Mouse (Mus musculus) CH12.LX (cell line): Measurements from ENCODE around the gene Tbc1d2. TPM values are rescaled to one million over a fixed set of nuclear protein-coding genes. Genes with fewer than 3 reads are reported as not detected.
"Not testable (repeated sequence)": the region's sequence is repeated elsewhere in the genome, so short reads cannot be mapped to it uniquely, and the experiment has no call there.

Experiments
- DNase-seq: peaks from one replicate; pipeline ENCODE4 v3.0.0-alpha.2; 2013; ENCODE audit errors: extremely low read depth
- H3K27ac ChIP-seq: 2 replicates; pipeline ENCODE4 v1.5.1; 2012; ENCODE audit warnings: low read depth, mild to moderate bottlenecking, control low read depth, moderate library complexity; ENCODE audit not compliant: insufficient read depth
- H3K27me3 ChIP-seq: replicated peaks from 2 replicates; pipeline ENCODE3; 2012; ENCODE audit warnings: inconsistent platforms
- H3K36me3 ChIP-seq, 2 experiments: replicated peaks in 1 of 2; 2 replicates each; pipeline versions ENCODE3 to v1.6.1; 2012; ENCODE audit warnings: inconsistent platforms in 1 of 2, low read length in 1 of 2, mild to moderate bottlenecking in 1 of 2, mixed read lengths in 1 of 2, moderate library complexity in 1 of 2; ENCODE audit not compliant: control insufficient read depth in 1 of 2, insufficient read depth in 1 of 2
- H3K4me1 ChIP-seq, 2 experiments: 2 replicates each; pipeline ENCODE4 v1.6.1; 2012; ENCODE audit warnings: inconsistent platforms in 1 of 2, moderate library complexity in 1 of 2; ENCODE audit not compliant: insufficient read depth in 2 of 2, control insufficient read depth in 1 of 2
- H3K4me2 ChIP-seq: 2 replicates; pipeline ENCODE4 v1.6.1; 2012; ENCODE audit warnings: low read depth, mild to moderate bottlenecking, control low read depth; ENCODE audit not compliant: poor library complexity, insufficient read depth, severe bottlenecking
- H3K4me3 ChIP-seq, 3 experiments: fragments of 150-350 bp in 1 of 3; sonication (generic) in 1 of 3; replicated peaks in 1 of 3; 2 replicates each; pipeline versions ENCODE3 to v1.5.1; 2011 to 2012; ENCODE audit warnings: low read depth in 2 of 3, low read length in 2 of 3, mild to moderate bottlenecking in 2 of 3, moderate library complexity in 2 of 3, control low read depth in 1 of 3, improper control_type of control experiment in 1 of 3, inconsistent platforms in 1 of 3, mixed read lengths in 1 of 3; ENCODE audit not compliant: poor library complexity in 1 of 3
- H3K79me2 ChIP-seq: replicated peaks from 2 replicates; pipeline ENCODE4 v1.6.1; 2012; ENCODE audit warnings: mild to moderate bottlenecking, moderate library complexity; ENCODE audit not compliant: control insufficient read depth, poor library complexity, insufficient read depth, severe bottlenecking; ENCODE audit errors: extremely low read depth
- H3K9ac ChIP-seq: 2 replicates; pipeline ENCODE4 v1.6.1; 2012; ENCODE audit warnings: low read depth, mild to moderate bottlenecking, control low read depth, moderate library complexity; ENCODE audit not compliant: insufficient read depth
- H3K9me3 ChIP-seq: replicated peaks from 2 replicates; pipeline ENCODE3; 2012; ENCODE audit warnings: low read length, inconsistent platforms, mixed read lengths
- BHLHE40 ChIP-seq: IDR thresholded peaks from 2 replicates; pipeline ENCODE4 v1.6.1; 2011; ENCODE audit warnings: mild to moderate bottlenecking, low read depth, low read length, improper control_type of control experiment
- CHD1 ChIP-seq: IDR thresholded peaks from 2 replicates; pipeline ENCODE4 v1.6.1; 2012; ENCODE audit warnings: low read depth, low read length, improper control_type of control experiment, inconsistent platforms
- ELF1 ChIP-seq: IDR thresholded peaks from 2 replicates; pipeline ENCODE4 v1.6.1; 2014; ENCODE audit warnings: low read depth, mild to moderate bottlenecking, inconsistent platforms, low read length, improper control_type of control experiment
- EP300 ChIP-seq: IDR thresholded peaks from 2 replicates; pipeline ENCODE4 v1.6.1; 2011; ENCODE audit warnings: low read length, improper control_type of control experiment
- ETS1 ChIP-seq: conservative IDR thresholded peaks from 2 replicates; pipeline ENCODE4 v1.6.1; 2012; ENCODE audit warnings: low read depth, mild to moderate bottlenecking, inconsistent platforms, low read length, improper control_type of control experiment, moderate library complexity
- JUN ChIP-seq: IDR thresholded peaks from 2 replicates; pipeline ENCODE4 v1.6.1; 2011; ENCODE audit warnings: low read depth, mild to moderate bottlenecking, low read length, improper control_type of control experiment, moderate library complexity; ENCODE audit not compliant: insufficient read depth
- JUND ChIP-seq: conservative IDR thresholded peaks from 2 replicates; pipeline ENCODE4 v1.6.1; 2011; ENCODE audit warnings: low read depth, low read length, improper control_type of control experiment
- MAFK ChIP-seq: IDR thresholded peaks from 2 replicates; pipeline ENCODE4 v1.6.1; 2011; ENCODE audit warnings: low read length, improper control_type of control experiment; ENCODE audit not compliant: insufficient replicate concordance
- MEF2A ChIP-seq: IDR thresholded peaks from 2 replicates; pipeline ENCODE4 v1.6.1; 2014; ENCODE audit warnings: low read depth, mild to moderate bottlenecking, inconsistent platforms, low read length, improper control_type of control experiment, borderline replicate concordance
- NRF1 ChIP-seq: IDR thresholded peaks from 2 replicates; pipeline ENCODE4 v1.6.1; 2014; ENCODE audit warnings: low read depth, mild to moderate bottlenecking, inconsistent platforms, low read length, improper control_type of control experiment, moderate library complexity
- POLR2AphosphoS2 ChIP-seq: IDR thresholded peaks from 2 replicates; pipeline ENCODE4 v1.6.1; 2011; ENCODE audit warnings: low read depth, low read length, improper control_type of control experiment
- SIN3A ChIP-seq: IDR thresholded peaks from 2 replicates; pipeline ENCODE4 v1.6.1; 2012; ENCODE audit warnings: low read length, improper control_type of control experiment, inconsistent platforms
- USF2 ChIP-seq: conservative IDR thresholded peaks from 2 replicates; pipeline ENCODE4 v1.6.1; 2011; ENCODE audit warnings: low read depth, low read length, improper control_type of control experiment
- ZC3H11A ChIP-seq: IDR thresholded peaks from 2 replicates; pipeline ENCODE4 v1.6.1; 2012; ENCODE audit warnings: low read depth, mild to moderate bottlenecking, inconsistent platforms, low read length, improper control_type of control experiment
- ZMIZ1 ChIP-seq: IDR thresholded peaks from 2 replicates; pipeline ENCODE4 v1.6.1; 2012; ENCODE audit warnings: low read depth, mild to moderate bottlenecking, inconsistent platforms, low read length, improper control_type of control experiment
- ZNF384 ChIP-seq: IDR thresholded peaks from 2 replicates; pipeline ENCODE4 v1.6.1; 2012; ENCODE audit warnings: low read depth, low read length, improper control_type of control experiment, inconsistent platforms
- dilution Hi-C: fragments of 300-500 bp; cut with MboI; formaldehyde crosslinking; loops from 2 replicates; pipeline ENCODE4 v1.14.3; 2020; ENCODE audit warnings: low sequenced_read_pairs; ENCODE audit not compliant: extremely low pct_unique_long_range_greater_than_20kb, extremely low pct_ligation_motif_present
- in situ Hi-C: fragments of 300-500 bp; cut with MboI; formaldehyde crosslinking; loops from 3 replicates; pipeline ENCODE4 v1.14.3; 2019; ENCODE audit warnings: low sequenced_read_pairs, low pct_ligation_motif_present, low pct_unique_long_range_greater_than_20kb, mixed read lengths
- polyA plus RNA-seq: library from polyadenylated mRNA; unstranded; fragments of >175 nt; gene quantifications from 2 replicates; pipeline ENCODE4 v1.2.1, GENCODE M21; 2012; ENCODE audit warnings: low read depth; ENCODE audit not compliant: insufficient read length
- total RNA-seq, 2 experiments: library from RNA; depleted of rRNA; stranded (reverse); fragments of 300-350 nt in 1 of 2; fragments of >200 nt in 1 of 2; gene quantifications; 2 replicates each; pipeline ENCODE4 v1.2.3; 2012 to 2014

Gene Tbc1d2
- total and polyA plus RNA-seq, 3 experiments = 0.12 to 1.1 (median 0.29) TPM

GRCm38 (mm10) chr4:46578228-46578627 lies 71.8 kb downstream of the Tbc1d2 start (continued):
- TF ChIP-seq BHLHE40 (peak; percentile 7; the same call in 1 of the 2 replicates), CHD1 (no peak), ELF1 (no peak), EP300 (peak; percentile 34; the same call in 1 of the 2 replicates), POLR2AphosphoS2 (0 out of 2 replicates have a peak, but pooled peaks have one; percentile 34), ZC3H11A (no peak), ZNF384 (peak; percentile 28; the same call in 1 of the 2 replicates)

DNA sequence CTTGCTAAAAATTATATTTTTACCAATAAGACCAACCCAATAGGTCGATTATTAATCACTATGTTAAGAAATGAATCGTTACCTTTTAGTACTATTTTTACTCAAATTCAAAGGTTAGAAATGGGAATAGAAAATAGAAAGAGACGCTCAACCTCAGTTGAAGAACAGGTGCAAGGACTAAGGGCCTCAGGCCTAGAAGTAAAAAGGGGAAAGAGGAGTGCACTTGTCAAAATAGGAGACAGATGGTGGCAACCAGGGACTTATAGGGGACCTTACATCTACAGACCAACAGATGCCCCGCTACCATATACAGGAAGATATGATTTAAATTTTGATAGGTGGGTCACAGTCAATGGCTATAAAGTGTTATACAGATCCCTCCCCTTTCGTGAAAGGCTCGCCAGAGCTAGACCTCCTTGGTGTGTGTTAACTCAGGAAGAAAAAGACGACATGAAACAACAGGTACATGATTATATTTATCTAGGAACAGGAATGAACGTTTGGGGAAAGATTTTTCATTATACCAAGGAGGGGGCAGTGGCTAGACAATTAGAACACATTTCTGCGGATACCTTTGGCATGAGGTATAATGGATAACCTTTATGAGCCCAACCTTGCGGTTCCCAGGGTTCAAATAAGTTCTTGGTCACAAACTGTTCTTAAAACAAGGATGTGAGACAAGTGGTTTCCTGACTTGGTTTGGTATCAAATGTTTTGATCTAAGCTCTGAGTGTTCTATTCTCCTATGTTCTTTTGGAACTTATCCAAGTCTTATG lies 74.3 kb downstream of the Tbc1d2 start:
- DNase-seq, H3K9me3 ChIP-seq, H3K27me3 ChIP-seq, dilution Hi-C loops, in situ Hi-C loops: not testable (repeated sequence)
- peaks cover 23 to 34% of the 10 kb centered on the region in 2 experiments for H3K4me1 ChIP-seq
- peak overlapping the region in 1 of 3 experiments; percentile 34 for H3K4me3 ChIP-seq
- peak overlapping the region; percentile 64; the same call in 1 of the 2 replicates for H3K9ac ChIP-seq
- peaks cover 17 to 20% of the 10 kb centered on the region in 2 experiments for H3K36me3 ChIP-seq
- peak overlapping the region; percentile 18; the same call in 1 of the 2 replicates for H3K4me2 ChIP-seq
- H3K27ac ChIP-seq = peak overlapping the region; percentile 79
- peaks cover 51% of the 10 kb centered on the region for H3K79me2 ChIP-seq

DNA sequence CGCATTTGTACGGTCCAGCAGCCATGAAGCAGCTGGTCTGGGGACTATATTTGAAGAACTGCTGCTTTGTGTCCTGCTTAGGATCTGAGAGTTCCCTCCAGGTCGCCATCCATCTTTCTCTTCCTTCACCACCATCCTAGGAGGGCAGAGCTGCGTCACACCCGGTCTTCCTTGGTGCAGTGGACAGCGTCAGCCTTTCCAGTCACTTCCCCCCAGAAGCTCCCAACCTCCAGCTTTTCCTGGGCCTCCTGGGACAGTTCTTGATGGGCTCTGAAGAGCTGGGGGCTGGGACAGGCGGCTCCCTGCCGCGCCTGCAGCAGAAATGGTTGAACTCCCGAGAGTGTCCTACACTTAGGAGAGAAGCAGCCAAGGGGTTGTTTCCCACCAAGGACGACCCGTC lies 75.2 kb downstream of the Tbc1d2 start:
- in situ Hi-C loops (no loop called here), dilution Hi-C loops (no loop called here)
- H3K4me3 ChIP-seq = peak overlapping the region; percentile 1 to 29 (median 11)
- H3K79me2 ChIP-seq = peaks cover 55% of the 10 kb centered on the region
- H3K36me3 ChIP-seq = peaks cover 18 to 20% of the 10 kb centered on the region in 2 experiments
- peaks cover 5% of the 10 kb centered on the region for H3K9me3 ChIP-seq
- peak overlapping the region; percentile 98 for H3K4me2 ChIP-seq
- H3K27ac ChIP-seq = peak overlapping the region; percentile 99
- H3K4me1 ChIP-seq = peaks cover 23 to 38% of the 10 kb centered on the region in 2 experiments
- TF ChIP-seq EP300 = no peak
- no peak for TF ChIP-seq JUN
- no peak for TF ChIP-seq USF2
- TF ChIP-seq ZMIZ1 = no peak
- TF ChIP-seq SIN3A = no peak
- no peak for TF ChIP-seq CHD1
- no peak for TF ChIP-seq ZNF384
- no peak for TF ChIP-seq MEF2A
- TF ChIP-seq JUND = no peak
- no peak for TF ChIP-seq NRF1
- no peak for TF ChIP-seq MAFK
- TF ChIP-seq ETS1 = no peak
- TF ChIP-seq, all 38 proteins: peak for 0
- Histone ChIP-seq H3K9ac (peak overlapping the region; percentile 71), H3K27me3 (no peaks in the 10 kb centered on the region)
- no peak for DNase-seq
